Mouse (Mus musculus) embryonic facial prominence, embryonic 10.5 days (tissue): ENCODE measurements around the gene Myh9. TPM values are rescaled to one million over a fixed set of nuclear protein-coding genes. Genes with fewer than 3 reads are reported as not detected.
A peak's percentile ranks its signal among the peaks of the same experiment; 100 is the strongest.

Experiments used
- DNase-seq: peaks from one replicate; pipeline ENCODE4 v3.0.0-alpha.2; 2017; ENCODE audit warnings: low spot score
- H3K27ac ChIP-seq: fragments of 300-500 bp; sonication (generic); replicated peaks from 2 replicates; pipeline ENCODE4 v1.5.1; 2016; ENCODE audit warnings: mild to moderate bottlenecking
- H3K27me3 ChIP-seq: fragments of 300-500 bp; sonication (generic); replicated peaks from 2 replicates; pipeline ENCODE4 v1.6.1; 2016; ENCODE audit warnings: low read depth, mild to moderate bottlenecking; ENCODE audit not compliant: poor library complexity, severe bottlenecking
- H3K36me3 ChIP-seq: fragments of 300-500 bp; sonication (generic); replicated peaks from 2 replicates; pipeline ENCODE4 v1.6.1; 2016; ENCODE audit warnings: mild to moderate bottlenecking, moderate library complexity
- H3K4me1 ChIP-seq: fragments of 300-500 bp; sonication (generic); 2 replicates; pipeline ENCODE4 v1.6.1; 2016
- H3K4me3 ChIP-seq: fragments of 300-500 bp; sonication (generic); 2 replicates; pipeline ENCODE4 v1.5.1; 2016; ENCODE audit warnings: mild to moderate bottlenecking, moderate library complexity
- H3K9me3 ChIP-seq: fragments of 300-500 bp; sonication (generic); 2 replicates; pipeline ENCODE4 v1.6.1; 2016; ENCODE audit warnings: mild to moderate bottlenecking
- WGBS: fragments of 180-500 bp; shearing (Covaris S2); methylation state at CpG from one replicate; pipeline ENCODE4 v1.1.7; 2016; 5-methylcytosine and 5-hydroxymethylcytosine counted together
- polyA plus RNA-seq: library from polyadenylated mRNA; unstranded; fragments of >200 nt; fragmentation: Nextera tagmentation; extraction: Ambion mirVana; gene quantifications from 2 replicates; pipeline ENCODE4 v1.2.1, GENCODE M21; 2016

Myh9 gene
- polyA plus RNA-seq, 1 experiment from 2014 or later: 46.9 TPM

- no peak for DNase-seq
- 0 out of 2 replicates have a peak, but pooled peaks cover 9% of the 10 kb centered on the region for H3K36me3 ChIP-seq
- no peak overlapping the region for H3K4me3 ChIP-seq
- peaks cover 97% of the 10 kb centered on the region for H3K4me1 ChIP-seq
- 86% methylated on average over 15 of the region's 15 CpGs for WGBS
- no peak overlapping the region; the same call in 1 of the 2 replicates for H3K27ac ChIP-seq
- no peaks in the 10 kb centered on the region for H3K9me3 ChIP-seq
- no peaks in the 10 kb centered on the region for H3K27me3 ChIP-seq
Measured at GRCm38 (mm10) chr15:77818556-77819158, 23.3 kb downstream of the Myh9 start.

- H3K36me3 ChIP-seq: peaks cover 20% of the 10 kb centered on the region
- no peaks in the 10 kb centered on the region for H3K9me3 ChIP-seq
- 68% methylated on average over 7 of the region's 7 CpGs for WGBS
- peak overlapping the region; percentile 66 for H3K27ac ChIP-seq
- H3K27me3 ChIP-seq: no peaks in the 10 kb centered on the region
- peaks cover 88% of the 10 kb centered on the region for H3K4me1 ChIP-seq
- no peak for DNase-seq
- no peak overlapping the region for H3K4me3 ChIP-seq
Measured at GRCm38 (mm10) chr15:77817417-77817816, 24.6 kb downstream of the Myh9 start.

GRCm38 (mm10) chr15:77816601-77816950, 25.4 kb downstream of the Myh9 start:
- Histone ChIP-seq H3K27me3 (no peaks in the 10 kb centered on the region), H3K36me3 (peaks cover 29% of the 10 kb centered on the region), H3K4me3 (no peak overlapping the region; the same call in 1 of the 2 replicates), H3K9me3 (no peaks in the 10 kb centered on the region), H3K4me1 (peaks cover 79% of the 10 kb centered on the region), H3K27ac (peak overlapping the region; percentile 73)
- WGBS: 80% methylated on average over 4 of the region's 4 CpGs
- DNase-seq: no peak

GRCm38 (mm10) chr15:77815867-77816600, 25.9 kb downstream of the Myh9 start:
- Histone ChIP-seq H3K9me3 (no peaks in the 10 kb centered on the region), H3K4me3 (no peak overlapping the region), H3K36me3 (peaks cover 34% of the 10 kb centered on the region), H3K27ac (peak overlapping the region; percentile 73), H3K4me1 (peaks cover 79% of the 10 kb centered on the region), H3K27me3 (no peaks in the 10 kb centered on the region)
- no peak for DNase-seq
- 79% methylated on average over 17 of the region's 17 CpGs for WGBS

GRCm38 (mm10) chr15:77813639-77814375, 28.2 kb downstream of the Myh9 start:
- no peaks in the 10 kb centered on the region for H3K9me3 ChIP-seq
- peaks cover 69% of the 10 kb centered on the region for H3K4me1 ChIP-seq
- 76% methylated on average over 6 of the region's 6 CpGs for WGBS
- H3K27ac ChIP-seq: peak overlapping the region; percentile 73
- H3K27me3 ChIP-seq: no peaks in the 10 kb centered on the region
- H3K36me3 ChIP-seq: peaks cover 49% of the 10 kb centered on the region
- no peak for DNase-seq
- no peak overlapping the region for H3K4me3 ChIP-seq

GRCm38 (mm10) chr15:77812578-77812977, 29.4 kb downstream of the Myh9 start:
- WGBS: 94% methylated on average over 10 of the region's 10 CpGs
- no peak for DNase-seq
- peaks cover 59% of the 10 kb centered on the region for H3K36me3 ChIP-seq

GRCm38 (mm10) chr15:77811099-77811760, 30.7 kb downstream of the Myh9 start:
- no peak for DNase-seq
- Histone ChIP-seq H3K4me3 (no peak overlapping the region), H3K36me3 (peaks cover 73% of the 10 kb centered on the region), H3K27me3 (no peaks in the 10 kb centered on the region), H3K4me1 (peaks cover 43% of the 10 kb centered on the region), H3K9me3 (no peaks in the 10 kb centered on the region), H3K27ac (peak overlapping the region; percentile 48; the same call in 1 of the 2 replicates)
- 85% methylated on average over 11 of the region's 11 CpGs for WGBS

More at GRCm38 (mm10) chr15:77812578-77812977, 29.4 kb downstream of the Myh9 start:
- H3K9me3 ChIP-seq: no peaks in the 10 kb centered on the region
- no peak overlapping the region for H3K27ac ChIP-seq
- H3K4me3 ChIP-seq: no peak overlapping the region
- H3K4me1 ChIP-seq: peaks cover 56% of the 10 kb centered on the region
- H3K27me3 ChIP-seq: no peaks in the 10 kb centered on the region

GRCm38 (mm10) chr15:77810416-77811098, 31.4 kb downstream of the Myh9 start:
- no peak for DNase-seq
- peaks cover 80% of the 10 kb centered on the region for H3K36me3 ChIP-seq
- no peaks in the 10 kb centered on the region for H3K9me3 ChIP-seq
- no peaks in the 10 kb centered on the region for H3K27me3 ChIP-seq
- peaks cover 41% of the 10 kb centered on the region for H3K4me1 ChIP-seq
- WGBS: 60% methylated on average over 17 of the region's 17 CpGs
- peak overlapping the region; percentile 69 for H3K27ac ChIP-seq
- no peak overlapping the region for H3K4me3 ChIP-seq

GRCm38 (mm10) chr15:77809434-77809833, 32.5 kb downstream of the Myh9 start:
- Histone ChIP-seq H3K27ac (no peak overlapping the region), H3K9me3 (no peaks in the 10 kb centered on the region), H3K27me3 (no peaks in the 10 kb centered on the region), H3K4me3 (no peak overlapping the region), H3K36me3 (peaks cover 91% of the 10 kb centered on the region), H3K4me1 (peaks cover 39% of the 10 kb centered on the region)
- no peak for DNase-seq
- 94% methylated on average over 1 of the region's 1 CpGs for WGBS

GRCm38 (mm10) chr15:77807264-77807585, 34.8 kb downstream of the Myh9 start:
- Histone ChIP-seq H3K27ac (no peak overlapping the region), H3K4me1 (peaks cover 44% of the 10 kb centered on the region), H3K9me3 (no peaks in the 10 kb centered on the region), H3K36me3 (peaks cover 99% of the 10 kb centered on the region), H3K4me3 (no peak overlapping the region), H3K27me3 (no peaks in the 10 kb centered on the region)
- no peak for DNase-seq
- WGBS: 87% methylated on average over 7 of the region's 7 CpGs

- no peak overlapping the region for H3K4me3 ChIP-seq
- DNase-seq: no peak
- H3K36me3 ChIP-seq: peaks cover 99% of the 10 kb centered on the region
- 85% methylated on average over 13 of the region's 13 CpGs for WGBS
- no peak overlapping the region for H3K27ac ChIP-seq
- no peaks in the 10 kb centered on the region for H3K27me3 ChIP-seq
- H3K9me3 ChIP-seq: no peaks in the 10 kb centered on the region
- peaks cover 47% of the 10 kb centered on the region for H3K4me1 ChIP-seq
Measured at GRCm38 (mm10) chr15:77806565-77807263, 35.3 kb downstream of the Myh9 start.
